In genomic region chr10:79553691-79554090, GRCm38 (mm10) we compare ENCODE assay signal across 8 mouse cellular contexts. TPM values are rescaled to one million over a fixed set of nuclear protein-coding genes. Genes with fewer than 3 reads are reported as not detected.
DNase-seq lines count a peak whose midpoint lies in the region; ATAC-seq and TF ChIP-seq lines count a peak whose summit lies in the region.

No protein-coding gene starts in this region.

- no peak for ATAC-seq in lung, embryonic 14.5 days (ENCODE audit: insufficient read depth)
- ATAC-seq in embryonic facial prominence, embryonic 11.5 days (replicated peaks; ENCODE audit: insufficient number of reproducible peaks, low FRiP score, low TSS enrichment, low read depth): no peak
- ATAC-seq in intestine, embryonic 14.5 days (replicated peaks; ENCODE audit: low FRiP score, low TSS enrichment, low read depth): no peak
- ATAC-seq in neural tube, embryonic 14.5 days (ENCODE audit: low read depth): no peak

- no peak overlapping the region for H3K27ac ChIP-seq in lung, embryonic 14.5 days (ENCODE audit: low read depth)
- H3K27ac ChIP-seq in embryonic facial prominence, embryonic 11.5 days (replicated peaks; ENCODE audit: low read depth, low read length): no peak overlapping the region
- H3K27ac ChIP-seq in intestine, embryonic 14.5 days (ENCODE audit: low read depth): no peak overlapping the region
- H3K27ac ChIP-seq in neural tube, embryonic 14.5 days (ENCODE audit: low read depth, low read length): no peak overlapping the region

- H3K9ac ChIP-seq in lung, embryonic 14.5 days: peak overlapping the region; percentile 95
- no peak overlapping the region for H3K9ac ChIP-seq in embryonic facial prominence, embryonic 11.5 days (replicated peaks; ENCODE audit: low read length)
- H3K9ac ChIP-seq in intestine, embryonic 14.5 days (ENCODE audit: low read length): peak overlapping the region; percentile 95
- H3K9ac ChIP-seq in neural tube, embryonic 14.5 days (replicated peaks; ENCODE audit: low read depth, low read length): peak overlapping the region; percentile 89

- peak; percentile 40 for DNase-seq in lung, embryonic 14.5 days
- no peak for DNase-seq in lung, postnatal 36 days
- no peak for DNase-seq in embryonic facial prominence, embryonic 11.5 days (ENCODE audit: low spot score)
- DNase-seq in intestine, embryonic 14.5 days (ENCODE audit: low spot score): peak; percentile 62
- no peak for DNase-seq in frontal cortex, postnatal 14 days (ENCODE audit: low spot score in 2 of 2)
- no peak for DNase-seq in urinary bladder, adult 18-20 months (ENCODE audit: low spot score in 2 of 2)
- no peak for DNase-seq in lung, postnatal 10 days

- peaks cover 22% of the 10 kb centered on the region for H3K36me3 ChIP-seq in lung, embryonic 14.5 days (ENCODE audit: insufficient read depth)
- H3K36me3 ChIP-seq in embryonic facial prominence, embryonic 11.5 days (replicated peaks; ENCODE audit: control insufficient read depth, insufficient read depth, low read depth, low read length): peaks cover 6% of the 10 kb centered on the region
- H3K36me3 ChIP-seq in intestine, embryonic 14.5 days (ENCODE audit: control insufficient read depth, insufficient read depth, low read length): peaks cover 18% of the 10 kb centered on the region
- peaks cover 15% of the 10 kb centered on the region; the same call in 1 of the 2 replicates for H3K36me3 ChIP-seq in neural tube, embryonic 14.5 days (ENCODE audit: control insufficient read depth, insufficient read depth, low read length)

- H3K4me3 ChIP-seq in lung, embryonic 14.5 days (ENCODE audit: low read depth, low read length): peak overlapping the region; percentile 98
- peak overlapping the region; percentile 74 for H3K4me3 ChIP-seq in embryonic facial prominence, embryonic 11.5 days (ENCODE audit: low read depth, low read length)
- H3K4me3 ChIP-seq in intestine, embryonic 14.5 days (ENCODE audit: low read depth, low read length): peak overlapping the region; percentile 96
- H3K4me3 ChIP-seq in neural tube, embryonic 14.5 days (ENCODE audit: low read depth, low read length): peak overlapping the region; percentile 83

- H3K4me1 ChIP-seq in lung, embryonic 14.5 days (ENCODE audit: insufficient read depth): peaks cover 6% of the 10 kb centered on the region
- no peaks in the 10 kb centered on the region for H3K4me1 ChIP-seq in embryonic facial prominence, embryonic 11.5 days (ENCODE audit: control insufficient read depth, insufficient read depth, low read length)
- peaks cover 20% of the 10 kb centered on the region for H3K4me1 ChIP-seq in intestine, embryonic 14.5 days (replicated peaks; ENCODE audit: control insufficient read depth, insufficient read depth, low read length)
- peaks cover 13% of the 10 kb centered on the region for H3K4me1 ChIP-seq in neural tube, embryonic 14.5 days (ENCODE audit: control insufficient read depth, insufficient read depth, low read length)

- peak overlapping the region; percentile 91 for H3K4me2 ChIP-seq in lung, embryonic 14.5 days
- H3K4me2 ChIP-seq in embryonic facial prominence, embryonic 11.5 days (ENCODE audit: low read depth, low read length): peak overlapping the region; percentile 72
- peak overlapping the region; percentile 83 for H3K4me2 ChIP-seq in intestine, embryonic 14.5 days (ENCODE audit: low read length)
- peak overlapping the region; percentile 85 for H3K4me2 ChIP-seq in neural tube, embryonic 14.5 days (ENCODE audit: low read depth, low read length)

- no peaks in the 10 kb centered on the region for H3K27me3 ChIP-seq in lung, embryonic 14.5 days (ENCODE audit: insufficient read depth, low read length)
- H3K27me3 ChIP-seq in embryonic facial prominence, embryonic 11.5 days (ENCODE audit: control insufficient read depth, insufficient read depth, low read length): no peaks in the 10 kb centered on the region
- no peaks in the 10 kb centered on the region for H3K27me3 ChIP-seq in intestine, embryonic 14.5 days (replicated peaks; ENCODE audit: control insufficient read depth, insufficient read depth, low read length)
- no peaks in the 10 kb centered on the region for H3K27me3 ChIP-seq in neural tube, embryonic 14.5 days (ENCODE audit: control insufficient read depth, insufficient read depth, low read length)

- WGBS in lung, embryonic 14.5 days: 16% methylated on average over 10 of the region's 10 CpGs
- WGBS in embryonic facial prominence, embryonic 11.5 days: 36% methylated on average over 10 of the region's 10 CpGs
- 29% methylated on average over 10 of the region's 10 CpGs for WGBS in intestine, embryonic 14.5 days
- 50% methylated on average over 10 of the region's 10 CpGs for WGBS in neural tube, embryonic 14.5 days

- no peaks in the 10 kb centered on the region for H3K9me3 ChIP-seq in lung, embryonic 14.5 days (ENCODE audit: low read depth, low read length)
- H3K9me3 ChIP-seq in embryonic facial prominence, embryonic 11.5 days (replicated peaks; ENCODE audit: control insufficient read depth, low read length): no peaks in the 10 kb centered on the region
- H3K9me3 ChIP-seq in intestine, embryonic 14.5 days (ENCODE audit: control insufficient read depth, low read length): no peaks in the 10 kb centered on the region
- H3K9me3 ChIP-seq in neural tube, embryonic 14.5 days (ENCODE audit: control insufficient read depth, low read length): no peaks in the 10 kb centered on the region

- no peak for TF ChIP-seq CTCF in lung, embryonic 14.5 days (IDR thresholded peaks at IDR 0.05; ENCODE audit: low read depth)

RNA-seq across cellular contexts. Expression of gene Mier2, which starts 1.3 kb away (rescaled TPM):
- 49.6 and 55.3 TPM in 2 replicates for polyA plus RNA-seq in lung, embryonic 14.5 days (2014; fragmentation: Nextera tagmentation; extraction: Ambion mirVana)
- 39.4 and 41.7 TPM in 2 replicates for polyA plus RNA-seq in embryonic facial prominence, embryonic 11.5 days (2014; fragmentation: Nextera tagmentation; extraction: Ambion mirVana)
- polyA plus RNA-seq in intestine, embryonic 14.5 days (2014; fragmentation: Nextera tagmentation; extraction: Ambion mirVana): 47.9 and 48.0 TPM in 2 replicates
- 54.2 and 59.9 TPM in 2 replicates for polyA plus RNA-seq in neural tube, embryonic 14.5 days (2014; fragmentation: Nextera tagmentation; extraction: Ambion mirVana)

RNA-seq across cellular contexts. Expression of gene Plpp2, which starts 20.1 kb away (rescaled TPM):
- 34.9 and 37.1 TPM in 2 replicates for polyA plus RNA-seq in lung, embryonic 14.5 days (2014; fragmentation: Nextera tagmentation; extraction: Ambion mirVana)
- polyA plus RNA-seq in embryonic facial prominence, embryonic 11.5 days (2014; fragmentation: Nextera tagmentation; extraction: Ambion mirVana): 13.3 and 17.9 TPM in 2 replicates
- polyA plus RNA-seq in intestine, embryonic 14.5 days (2014; fragmentation: Nextera tagmentation; extraction: Ambion mirVana): 91.9 and 92.2 TPM in 2 replicates
- polyA plus RNA-seq in neural tube, embryonic 14.5 days (2014; fragmentation: Nextera tagmentation; extraction: Ambion mirVana): 18.3 and 22.6 TPM in 2 replicates

RNA-seq across cellular contexts. Expression of gene Theg, which starts 33.4 kb away (rescaled TPM):
- polyA plus RNA-seq in lung, embryonic 14.5 days (2014; fragmentation: Nextera tagmentation; extraction: Ambion mirVana): not detected in 2 replicates
- not detected in 2 replicates for polyA plus RNA-seq in embryonic facial prominence, embryonic 11.5 days (2014; fragmentation: Nextera tagmentation; extraction: Ambion mirVana)
- not detected in 2 replicates for polyA plus RNA-seq in intestine, embryonic 14.5 days (2014; fragmentation: Nextera tagmentation; extraction: Ambion mirVana)
- polyA plus RNA-seq in neural tube, embryonic 14.5 days (2014; fragmentation: Nextera tagmentation; extraction: Ambion mirVana): not detected in 2 replicates

Comparison
In these comparisons a context has a peak if more than half of its experiments do, and no peak if none do; other contexts are left out.
1. DNase-seq: peak in lung, embryonic 14.5 days (single experiment) and intestine, embryonic 14.5 days (single experiment); none in lung, postnatal 36 days (single experiment), embryonic facial prominence, embryonic 11.5 days (single experiment), frontal cortex, postnatal 14 days (0 of 2), urinary bladder, adult 18-20 months (0 of 2) and lung, postnatal 10 days (single experiment).
2. Peak in every context shown above with its lines, with median percentiles within 50 percentile points of each other: H3K4me2 ChIP-seq and H3K4me3 ChIP-seq.